Mouse (Mus musculus) neutrophil, adult 5-6 weeks (primary cell): Measurements from ENCODE around the gene Ifnar2. TPM values are rescaled to one million over a fixed set of nuclear protein-coding genes. Genes with fewer than 3 reads are reported as not detected.

Source experiments
- ATAC-seq: fragments of 151-379, 151-347 bp; 2 replicates; pipeline ENCODE4 v1.8.0; 2017; ENCODE audit warnings: mild to moderate bottlenecking, moderate TSS enrichment; ENCODE audit not compliant: insufficient number of reproducible peaks, poor library complexity, low FRiP score, severe bottlenecking; ENCODE audit errors: extremely low read depth
- total RNA-seq: library from RNA; stranded (forward); fragments of 200-1000 nt; gene quantifications from 2 replicates; pipeline ENCODE4 v1.2.3, GENCODE M21; 2017

Ifnar2 gene
- total RNA-seq, 1 experiment from 2014 or later, result 107 TPM

DNA sequence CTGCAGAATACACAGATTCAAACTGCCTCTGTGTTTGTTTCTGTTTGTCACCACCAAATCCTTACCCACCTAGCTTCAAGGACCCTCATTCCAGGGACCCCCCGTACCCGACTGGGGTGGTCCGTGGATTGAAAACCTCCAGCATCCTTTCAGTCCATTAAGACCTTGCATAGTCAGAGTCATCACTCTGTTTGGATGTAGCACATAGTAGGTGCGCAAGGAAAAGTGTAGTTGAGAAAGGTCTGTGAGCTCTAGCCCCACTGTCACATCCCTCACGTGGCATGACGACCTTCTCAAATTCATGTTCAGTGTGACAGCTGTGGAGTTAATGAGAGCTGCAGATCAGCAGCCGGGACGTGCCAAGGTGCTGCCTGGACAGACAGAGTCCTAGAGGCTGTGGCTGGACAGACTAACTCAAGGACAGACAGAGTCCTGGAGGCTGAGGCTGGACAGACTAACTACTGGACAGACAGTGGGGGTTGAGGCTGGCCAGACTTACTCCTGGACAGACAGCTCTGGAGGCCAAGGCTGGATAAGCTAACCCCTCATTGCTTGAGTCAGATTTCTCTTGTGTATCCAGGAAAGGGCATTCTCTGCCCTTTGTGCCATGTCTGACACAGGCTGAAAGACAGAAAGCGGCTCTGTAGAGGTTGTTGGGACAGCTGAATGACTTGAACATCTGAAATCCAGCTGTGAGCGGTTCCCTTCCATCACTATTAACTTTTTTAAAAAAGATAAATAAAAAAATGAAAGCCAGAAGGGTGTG is 15.6 kb upstream of the Ifnar2 start:
- ATAC-seq, result no peak

DNA sequence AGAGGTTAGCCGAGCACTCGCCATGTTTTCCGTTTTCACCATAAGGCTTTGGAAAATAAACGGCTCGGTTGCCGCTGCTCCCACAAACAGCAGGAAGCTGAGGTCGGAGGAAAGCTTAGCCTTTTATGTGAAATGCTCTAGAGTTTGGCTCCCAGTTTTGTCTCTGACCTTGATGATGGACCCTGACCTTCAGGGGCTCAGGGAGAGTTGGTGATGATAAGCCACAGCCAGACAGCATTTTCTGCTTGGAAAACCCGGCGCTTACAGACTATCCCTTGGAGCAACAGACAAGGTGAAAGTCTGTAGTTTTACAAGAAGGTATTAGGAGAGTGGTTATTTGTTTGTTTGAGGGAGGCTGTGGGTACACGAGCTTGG is 15.1 kb upstream of the Ifnar2 start:
- no peak for ATAC-seq

DNA sequence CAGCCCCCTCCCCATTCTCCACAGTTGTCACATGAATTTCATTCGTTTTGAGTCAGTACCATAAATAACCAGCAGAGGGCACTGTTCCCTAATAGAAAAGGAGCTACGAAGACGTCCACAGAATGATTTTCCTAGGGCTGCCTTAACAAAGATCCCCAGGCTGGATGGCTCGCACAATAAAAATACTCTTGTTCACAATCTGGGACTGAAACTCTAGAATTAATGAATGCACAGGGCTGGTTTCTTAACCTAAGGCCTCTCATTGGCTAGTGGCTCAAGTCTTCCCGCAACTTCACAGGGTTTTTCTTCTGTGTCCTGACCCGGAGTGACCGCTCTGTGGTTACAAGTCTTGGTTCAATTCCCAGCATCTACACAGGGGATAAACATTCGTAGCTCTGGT is 14.0 kb upstream of the Ifnar2 start:
- ATAC-seq, result peak; percentile 47; the same call in 1 of the 2 replicates

DNA sequence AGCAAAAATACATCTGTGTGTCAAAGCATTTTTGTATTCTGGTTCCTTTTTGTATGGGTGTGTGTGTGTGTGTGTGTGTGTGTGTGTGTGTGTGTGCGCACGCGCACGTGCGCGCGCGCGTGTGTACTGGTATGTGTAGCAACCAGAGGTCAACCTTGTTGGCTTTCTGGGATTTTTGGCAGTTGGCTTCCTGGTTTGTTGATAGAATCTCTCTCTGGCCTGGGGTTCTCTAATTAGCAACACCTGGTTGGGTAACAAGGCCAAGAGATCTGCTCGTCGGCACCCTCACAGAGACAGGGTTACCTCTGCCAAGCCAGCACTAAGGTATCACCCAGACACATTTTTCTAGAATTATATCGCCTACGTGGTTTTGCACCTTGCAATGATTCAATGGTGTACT is 13.1 kb upstream of the Ifnar2 start:
- ATAC-seq, result no peak

DNA sequence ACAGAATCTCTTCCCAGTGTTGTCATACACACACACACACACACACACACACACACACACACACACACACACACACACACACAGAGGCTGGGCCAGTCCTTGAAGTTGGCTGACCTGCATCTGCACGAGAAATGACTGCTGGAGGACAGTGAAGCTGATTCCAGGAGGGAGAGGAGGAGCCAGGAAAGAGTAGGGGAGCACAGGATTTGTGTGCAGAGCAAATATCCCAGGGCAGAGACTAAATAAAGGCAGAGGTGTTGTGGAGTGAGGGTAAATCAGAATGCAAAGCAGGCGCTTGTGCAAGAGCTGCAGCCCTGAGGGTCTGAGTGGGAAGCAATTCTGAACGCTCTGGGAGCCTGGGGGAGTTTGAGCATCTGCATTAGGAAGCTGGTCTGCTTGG is 12.4 kb upstream of the Ifnar2 start:
- ATAC-seq, result no peak

DNA sequence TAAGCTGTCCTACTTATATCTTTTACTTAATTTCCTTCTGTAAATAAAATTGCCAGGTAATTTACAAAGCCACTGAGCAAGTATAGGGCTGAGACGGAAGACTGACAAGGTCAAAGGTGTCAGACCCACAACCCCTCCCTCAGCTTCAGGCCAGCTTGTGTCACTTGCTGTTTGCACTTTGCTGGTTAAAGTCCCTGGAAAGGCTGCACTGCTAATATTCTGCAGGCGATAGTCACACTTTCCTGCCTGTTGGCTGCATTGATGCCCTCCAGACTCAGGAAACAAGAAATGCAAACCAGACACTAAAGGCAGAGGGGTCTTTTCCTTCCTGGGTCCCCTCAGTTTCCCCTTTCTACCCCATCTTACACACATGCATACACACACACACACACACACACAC is 10.6 kb upstream of the Ifnar2 start:
- ATAC-seq, result no peak

DNA sequence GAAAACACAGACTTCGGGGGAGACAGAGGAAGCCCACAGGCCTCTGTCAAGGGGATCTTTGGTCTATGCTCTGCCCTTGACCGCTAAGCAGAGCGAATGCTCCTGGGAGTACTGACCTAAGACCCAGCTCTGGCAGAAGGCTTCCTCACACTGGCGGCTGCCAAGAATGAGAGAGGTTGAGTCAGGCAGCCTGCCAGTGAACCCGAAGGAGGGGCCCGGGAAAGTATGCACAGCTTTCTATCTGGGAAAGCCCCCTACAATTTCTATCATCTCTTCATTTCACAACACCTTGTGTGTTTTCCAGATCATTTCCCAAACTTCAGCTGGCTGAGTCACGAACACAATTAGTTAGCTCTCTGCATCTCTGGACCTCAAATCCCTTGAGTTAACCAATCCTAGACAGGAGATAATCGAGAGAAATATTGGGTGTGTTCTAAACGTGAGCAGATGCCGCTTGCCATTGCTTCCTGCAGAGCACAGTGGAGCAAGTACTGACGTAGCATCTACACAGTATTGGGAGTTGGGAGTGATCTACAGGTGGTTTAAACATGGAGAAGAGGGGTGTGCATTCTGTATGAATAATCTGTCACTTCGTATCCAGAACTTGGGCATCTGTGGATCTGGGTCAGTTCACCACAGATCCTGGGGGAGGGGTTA is 9.8 kb upstream of the Ifnar2 start:
- ATAC-seq, result no peak

DNA sequence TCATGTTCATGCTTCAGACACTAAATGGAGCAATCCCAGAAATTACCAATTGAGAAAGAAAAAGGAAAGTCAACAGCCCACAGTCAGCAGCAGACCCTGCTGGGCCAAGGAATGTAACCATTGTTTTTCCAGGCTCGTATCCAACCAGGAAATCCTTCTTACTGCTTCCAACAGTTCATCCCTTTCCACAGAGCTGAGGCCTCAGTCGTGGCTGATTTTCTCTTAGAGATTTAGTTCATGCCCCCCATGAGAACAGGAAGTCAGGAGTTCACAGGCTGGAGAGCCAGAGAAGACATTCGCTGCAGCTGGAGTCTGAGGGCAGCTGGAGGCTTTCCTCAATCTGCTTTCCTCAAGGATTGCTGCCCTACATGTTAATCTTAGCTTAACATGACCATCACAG is 9.1 kb upstream of the Ifnar2 start:
- ATAC-seq, result no peak

DNA sequence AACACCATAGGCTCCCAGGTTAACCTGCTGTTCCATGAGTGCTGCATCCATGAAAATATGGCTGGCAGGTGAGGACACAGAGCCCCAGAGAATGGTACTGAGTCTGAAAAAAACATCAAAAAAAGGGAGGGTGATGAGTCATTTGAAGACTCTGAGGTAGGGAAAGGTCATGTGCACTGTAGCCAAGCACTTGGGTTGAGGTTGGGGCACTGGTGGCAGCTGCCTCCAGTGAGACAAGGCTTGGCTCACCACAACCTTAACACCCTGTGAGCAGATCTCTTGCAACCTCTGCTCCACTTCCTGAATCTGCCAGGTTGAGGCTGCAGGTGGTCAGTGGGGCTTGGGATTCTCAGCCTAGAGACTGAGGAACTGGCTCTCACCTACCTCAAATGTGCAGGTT is 6.0 kb upstream of the Ifnar2 start:
- peak; percentile 91 for ATAC-seq

DNA sequence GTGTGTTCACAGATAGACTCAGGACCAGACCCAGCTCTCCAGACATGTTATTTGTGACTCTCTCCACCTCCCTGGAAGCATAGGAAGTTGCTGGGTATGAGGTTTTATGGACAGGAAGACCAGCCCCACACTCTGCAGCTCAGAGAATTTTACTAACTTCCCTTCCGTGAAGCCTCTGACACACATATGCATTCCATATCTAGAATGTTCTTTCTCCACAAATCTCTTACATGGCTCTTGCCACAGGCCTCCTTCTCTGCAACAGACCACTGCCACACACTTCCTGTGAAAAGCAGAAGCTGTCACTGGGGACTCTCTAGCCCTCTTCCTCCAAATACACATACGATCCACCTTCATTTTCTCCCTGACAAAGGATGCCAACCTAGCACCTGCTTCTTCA is 5.5 kb upstream of the Ifnar2 start:
- ATAC-seq, result peak; percentile 65

DNA sequence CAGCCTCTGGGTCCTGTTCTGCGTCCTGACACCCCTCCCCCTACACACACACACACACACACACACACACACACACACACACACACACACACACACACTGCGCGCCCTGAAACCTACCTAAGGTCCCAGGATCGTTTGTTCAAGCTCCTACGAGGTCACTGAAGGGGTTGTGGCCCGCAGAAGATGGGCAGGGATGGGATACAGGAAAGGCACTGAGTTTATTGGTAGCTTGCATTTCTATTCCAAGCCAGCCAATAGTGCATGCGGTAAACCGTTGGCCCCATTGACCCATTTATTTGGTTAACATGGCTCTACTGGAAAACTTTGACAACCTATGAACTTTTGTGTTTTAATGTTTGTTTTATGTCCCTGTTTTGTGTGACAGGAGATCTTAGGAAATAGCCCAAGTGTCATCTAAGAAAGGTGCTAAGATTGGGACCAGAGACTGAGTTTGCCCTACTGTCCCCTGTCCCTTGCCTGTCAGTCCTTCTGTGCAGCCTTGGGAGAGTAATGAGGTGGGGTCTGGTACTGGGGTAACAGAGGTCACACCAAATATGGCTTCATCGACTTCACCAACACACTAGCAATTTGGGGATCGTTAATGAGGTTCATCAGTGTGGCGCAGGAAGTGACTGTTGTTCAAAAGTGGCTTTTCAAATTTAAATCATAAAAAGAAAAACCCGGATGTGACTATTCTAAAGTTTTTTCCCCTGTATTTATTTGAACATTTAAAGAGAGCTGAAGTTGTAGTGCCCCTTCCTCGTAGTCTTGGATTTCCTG is 1.1 kb downstream of the Ifnar2 start:
- no peak for ATAC-seq

DNA sequence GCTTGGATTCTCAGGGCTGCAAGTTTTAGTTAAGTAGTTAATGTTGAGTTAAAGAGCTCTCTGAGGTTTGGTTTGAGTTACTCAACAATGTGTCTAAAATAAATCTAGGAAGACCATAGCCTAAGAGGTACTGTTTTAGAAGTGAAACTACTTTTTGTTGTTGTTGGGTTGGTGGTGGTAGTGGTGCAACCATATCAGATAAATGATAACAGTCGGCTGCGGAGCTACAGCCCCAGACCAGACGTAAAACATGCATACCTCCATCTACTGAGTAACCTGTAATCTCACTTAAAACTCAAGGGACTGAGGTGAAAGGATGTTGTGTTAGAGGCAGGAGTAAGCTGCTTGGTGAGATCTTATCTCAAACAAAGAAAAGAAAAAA is 1.7 kb downstream of the Ifnar2 start:
- ATAC-seq, result no peak

DNA sequence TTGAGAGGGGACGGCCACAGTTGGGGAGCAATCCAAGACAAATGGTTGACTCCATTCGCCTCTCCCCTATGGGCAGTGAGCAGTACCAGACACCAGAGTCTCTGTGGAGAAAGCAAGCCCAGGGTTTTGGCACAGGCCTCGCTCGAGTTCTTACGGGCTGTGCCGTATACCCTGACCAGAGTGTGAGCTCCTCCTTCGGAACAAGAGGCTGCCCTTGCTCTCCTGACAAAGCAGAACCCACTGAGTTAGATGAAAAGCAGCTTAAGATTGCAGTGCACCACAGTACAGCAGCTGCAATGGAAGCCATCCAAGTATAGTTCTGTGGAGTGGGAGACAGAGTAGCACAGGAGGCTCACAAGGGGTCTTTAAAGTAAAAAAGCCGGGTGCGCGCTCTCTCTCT is 4.1 kb downstream of the Ifnar2 start:
- no peak for ATAC-seq

DNA sequence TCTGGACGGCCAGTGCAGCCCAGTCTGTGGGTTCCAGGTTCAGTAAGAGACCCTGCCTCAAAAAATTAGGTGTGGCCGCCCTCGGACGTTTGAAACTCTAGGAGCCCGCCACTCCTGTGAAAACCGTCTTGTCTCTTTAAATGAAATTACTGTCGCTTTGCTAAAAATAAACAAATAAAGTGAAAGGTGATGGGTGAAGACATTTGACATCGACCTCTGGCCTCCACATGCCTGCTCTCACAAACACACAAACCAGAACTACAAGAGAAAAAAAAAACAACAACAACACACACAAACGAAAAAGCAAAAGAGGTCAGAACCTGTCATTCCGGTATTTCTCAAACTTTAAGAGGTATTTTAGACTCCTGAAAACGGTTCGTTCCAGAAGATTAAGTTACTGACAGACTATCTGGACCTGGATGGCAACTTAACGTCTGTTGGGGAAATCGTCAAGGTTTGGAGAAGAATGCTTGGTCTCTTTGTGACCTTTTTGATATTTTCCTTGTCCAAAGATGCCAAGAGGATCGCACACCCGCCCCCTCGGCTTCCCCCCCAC is 5.9 kb downstream of the Ifnar2 start:
- ATAC-seq, result no peak

DNA sequence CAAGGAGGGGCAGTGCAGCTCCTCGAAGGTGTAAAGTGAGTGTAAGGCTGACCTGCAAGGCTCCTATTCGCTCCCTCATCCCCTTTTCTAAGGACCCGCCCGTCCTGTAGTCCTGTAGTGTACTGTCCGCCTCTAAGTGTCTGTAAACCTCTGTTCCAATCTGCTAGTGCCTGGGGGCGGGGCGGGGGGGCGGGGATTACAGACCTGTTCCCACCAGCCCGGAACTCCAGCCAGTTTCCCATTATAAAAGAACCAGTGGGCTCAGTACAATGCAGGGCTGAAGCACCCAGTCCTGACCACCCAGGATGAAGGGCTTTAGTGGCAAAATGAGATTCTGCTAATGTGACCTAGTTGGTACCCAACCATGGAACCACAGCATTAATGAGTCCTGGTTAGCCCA is 6.4 kb downstream of the Ifnar2 start:
- no peak for ATAC-seq

DNA sequence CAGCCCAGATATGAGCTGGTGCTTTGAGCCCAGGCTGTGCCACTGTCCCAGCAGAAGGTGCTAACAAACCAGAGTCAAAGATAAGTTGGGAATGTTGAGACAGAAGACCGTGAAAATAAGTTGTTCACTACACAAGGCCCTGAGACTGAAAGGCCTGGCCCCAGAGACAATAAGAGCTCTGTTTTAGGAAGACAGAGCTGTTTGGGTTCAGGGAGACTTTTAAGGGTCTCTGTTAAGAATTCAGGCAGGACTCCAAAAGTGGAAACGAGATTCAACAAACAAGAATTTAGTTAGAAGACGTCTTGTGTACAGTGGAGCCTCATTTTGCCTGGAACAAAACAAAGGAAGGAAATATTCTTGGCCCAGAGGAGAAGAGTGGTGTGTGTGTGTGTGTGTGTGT is 6.8 kb downstream of the Ifnar2 start:
- ATAC-seq, result no peak

DNA sequence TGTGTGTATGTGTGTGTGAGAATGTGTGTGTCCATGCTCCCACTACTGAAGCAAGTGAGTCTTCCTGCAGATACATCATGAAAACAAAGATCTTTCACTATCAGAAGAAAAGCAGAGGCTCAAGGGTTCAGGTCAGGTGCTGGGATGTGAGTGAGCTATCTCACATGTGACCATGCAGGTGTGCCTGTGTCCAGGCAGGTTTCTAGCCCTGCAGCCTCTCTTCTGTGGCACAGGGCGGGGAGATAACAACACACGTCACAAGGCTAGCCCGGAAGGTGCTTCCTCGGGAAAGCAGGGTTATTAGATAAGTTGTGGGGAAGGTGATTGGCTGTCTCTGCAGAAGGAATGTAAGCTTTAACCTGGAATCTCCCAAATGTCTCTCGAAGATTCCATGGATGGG is 7.6 kb downstream of the Ifnar2 start:
- no peak for ATAC-seq

DNA sequence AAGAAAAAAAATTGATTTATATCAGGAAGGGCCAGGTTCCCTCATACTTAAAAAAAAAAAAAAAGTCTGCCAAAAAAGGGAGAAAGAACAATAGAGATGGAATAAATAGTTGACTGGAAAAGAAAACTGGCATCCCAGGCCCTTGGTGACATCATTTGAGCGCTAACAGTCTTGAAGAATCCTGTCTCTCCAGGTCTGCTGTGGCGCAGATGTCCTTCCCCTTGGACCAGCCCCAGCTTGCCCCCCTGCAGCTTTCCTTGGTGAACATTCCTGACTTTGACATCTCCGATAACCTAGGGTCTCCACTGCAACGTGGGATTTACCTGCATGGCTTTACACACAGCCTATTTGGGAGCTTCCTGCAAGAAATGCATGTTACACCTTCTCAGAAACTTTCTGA is 9.0 kb downstream of the Ifnar2 start:
- no peak for ATAC-seq

DNA sequence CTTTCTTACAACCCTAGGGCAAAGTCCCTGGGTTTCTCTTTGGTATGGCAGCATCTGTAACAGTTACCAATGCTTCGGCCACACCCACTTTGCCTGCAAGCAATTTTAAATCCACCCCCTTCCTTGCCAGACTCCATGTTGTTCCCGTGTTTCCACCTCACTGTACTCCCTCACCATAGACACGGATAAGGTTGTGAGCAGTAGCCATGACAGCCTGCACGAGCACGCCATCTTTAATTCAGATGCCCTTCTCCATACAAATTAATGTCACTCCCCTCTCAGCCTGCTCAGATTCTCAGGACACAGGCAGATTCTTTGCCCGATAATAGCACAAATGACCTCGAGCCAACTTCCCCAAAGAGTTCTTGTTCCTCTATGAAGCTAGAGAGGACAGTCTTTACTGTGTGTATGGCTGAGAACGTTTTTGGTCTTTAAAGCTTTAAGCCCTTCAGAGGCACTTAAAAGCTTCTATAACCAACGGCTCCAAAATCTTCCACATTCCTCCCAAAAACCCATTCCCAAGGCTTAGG is 9.7 kb downstream of the Ifnar2 start:
- ATAC-seq, result no peak

DNA sequence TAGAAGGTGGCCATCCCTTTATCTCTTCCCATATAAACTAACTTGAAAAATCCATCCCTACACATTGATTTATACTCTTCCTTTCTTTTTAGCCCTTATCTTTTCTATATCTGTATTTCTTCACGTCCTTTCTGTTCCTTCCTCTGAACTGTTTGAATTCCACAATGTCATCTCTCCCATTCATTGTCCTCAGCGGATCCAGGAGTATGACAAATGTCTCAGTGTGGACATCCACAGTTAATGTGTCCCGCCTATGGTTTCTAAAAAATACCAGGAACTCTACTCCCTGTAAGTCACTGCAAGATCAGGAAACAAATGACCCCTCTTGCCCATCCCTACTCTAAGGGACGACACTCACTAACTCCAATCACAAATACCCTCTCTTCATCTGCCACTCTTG is 11.6 kb downstream of the Ifnar2 start:
- ATAC-seq, result no peak
